Mouse (Mus musculus): ENCODE results near the gene Ppil3. TPM values are rescaled to one million over a fixed set of nuclear protein-coding genes. Genes with fewer than 3 reads are reported as not detected.

Gene Ppil3
- polyA plus RNA-seq (2014; fragmentation: Illumina TruSeq; extraction: RNeasy Lipid Tissue Mini Kit (QIAGEN cat#74804); ENCODE audit: insufficient read depth, low read depth, low replicate concordance): 32.7 TPM

DNA sequence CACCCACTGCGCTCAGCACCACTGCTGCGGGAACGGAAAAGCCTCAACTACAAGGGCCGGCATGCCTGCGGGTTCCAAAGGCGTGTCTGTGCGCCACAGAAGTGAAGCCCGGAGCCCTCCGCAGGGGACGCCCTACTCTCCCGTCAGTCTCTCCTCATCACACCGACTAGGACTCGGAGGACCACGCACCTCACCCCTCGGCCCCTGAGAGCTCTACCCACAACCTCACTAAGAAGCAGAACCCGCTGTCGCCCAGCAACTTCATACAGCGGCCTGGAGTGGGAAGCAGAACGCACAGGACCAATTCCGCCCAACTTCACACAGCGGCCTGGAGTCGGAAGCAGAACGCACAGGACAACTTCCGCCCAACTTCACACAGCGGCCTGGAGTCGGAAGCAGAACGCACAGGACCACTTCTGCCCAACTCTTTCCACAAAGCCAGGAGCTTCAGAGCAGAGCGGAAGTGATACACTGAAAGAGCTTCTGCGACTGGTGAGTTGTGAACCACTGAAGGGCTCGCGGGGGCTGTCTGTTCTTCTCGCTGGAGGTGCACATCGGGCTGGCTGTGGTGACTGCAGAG is at the start of gene Ppil3, which contains the start of gene Nif3l1:
TSS of gene Ppil3 (minus strand) at position 344 of the 580 bp plus-strand sequence.
TSS of gene Nif3l1 (plus strand) at position 9 of the 580 bp plus-strand sequence.

DNA sequence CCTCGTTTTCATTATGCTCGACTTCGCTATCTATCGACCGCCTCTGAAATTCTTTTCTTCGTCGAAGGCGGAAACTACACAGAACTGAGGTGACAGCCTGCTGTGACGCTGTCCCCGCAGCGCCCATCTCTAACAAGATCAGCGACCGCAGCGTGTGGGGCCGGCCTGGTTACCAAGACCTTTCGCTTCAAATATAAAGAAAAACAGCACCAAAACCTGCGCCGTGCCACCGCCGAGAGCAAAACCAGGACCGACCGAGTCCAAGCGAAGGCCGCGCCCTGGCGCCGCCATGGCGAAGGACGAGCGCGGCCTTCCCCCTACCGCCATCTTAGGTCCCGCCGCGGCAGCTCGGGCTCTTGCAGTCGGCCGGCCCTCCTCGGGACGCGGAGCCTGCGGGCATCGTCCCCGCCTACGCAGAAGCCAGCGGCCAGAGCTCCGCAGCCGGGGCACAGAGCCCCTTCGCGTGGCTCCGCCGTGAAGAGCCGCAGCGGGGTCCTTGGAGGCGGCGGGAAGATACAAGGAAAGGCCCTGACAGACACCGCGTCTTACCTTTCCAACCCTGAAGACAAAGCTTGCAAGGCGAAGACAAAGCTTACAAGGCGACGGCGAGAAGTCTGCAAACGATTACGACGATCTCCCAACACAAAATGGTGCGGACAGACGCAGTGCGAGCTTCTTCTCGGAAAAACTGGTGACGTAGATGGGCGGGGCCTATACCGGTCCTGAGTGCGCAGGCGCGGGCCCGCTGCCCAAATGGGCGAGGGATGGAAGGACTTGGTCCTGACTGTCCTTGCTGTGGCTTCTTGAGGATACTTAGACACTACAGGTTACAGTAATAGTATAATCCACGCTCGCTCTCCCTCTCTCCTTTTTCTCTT is 21.7 kb downstream of the Ppil3 start, which contains the start of gene Clk1:
TSS of gene Clk1 (minus strand) at position 696 of the 878 bp plus-strand sequence.

DNA sequence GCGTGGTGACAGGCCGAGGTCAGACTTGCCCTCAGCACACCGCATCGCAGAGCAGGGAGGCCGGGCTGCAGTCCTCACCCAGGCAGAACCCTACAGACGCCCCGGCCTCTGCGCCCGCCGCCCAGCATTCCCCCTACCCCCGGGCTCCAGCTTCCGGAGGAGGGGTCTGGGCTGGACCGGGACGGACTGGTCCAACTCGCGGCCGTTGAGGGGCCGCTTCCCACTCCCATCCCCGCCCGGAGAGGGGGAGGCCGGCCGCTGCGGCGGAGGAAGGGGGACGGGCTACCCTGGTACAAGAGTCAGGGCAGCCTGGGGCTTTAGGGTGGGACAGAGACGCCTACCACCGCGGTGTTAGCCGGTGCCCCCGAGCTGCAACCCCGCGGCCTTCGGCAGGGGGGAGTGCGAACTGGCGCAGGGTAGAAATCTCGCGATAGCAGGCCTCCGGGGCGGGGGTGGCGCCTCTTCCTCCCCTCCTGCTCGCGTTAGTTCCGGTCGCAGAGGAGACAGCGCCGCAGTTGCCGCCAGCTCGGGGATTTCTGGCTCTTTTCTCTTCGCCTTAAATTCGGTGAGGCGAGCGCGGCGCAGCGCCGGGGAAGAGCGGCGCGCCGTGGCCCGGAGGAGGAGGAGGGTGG is 52.5 kb downstream of the Ppil3 start, which contains the start of gene Bzw1:
TSS of gene Bzw1 (plus strand) at position 247 of the 632 bp plus-strand sequence.

Other genes starting within 250 kb of the Ppil3 start
- gene Aox4, start 235.1 kb downstream of the Ppil3 start, polyA plus RNA-seq (2014; fragmentation: Illumina TruSeq; extraction: RNeasy Lipid Tissue Mini Kit (QIAGEN cat#74804); ENCODE audit: insufficient read depth, low read depth, low replicate concordance): 0.04 TPM
- not detected for gene Aox2, start 167.2 kb downstream of the Ppil3 start, polyA plus RNA-seq (2014; fragmentation: Illumina TruSeq; extraction: RNeasy Lipid Tissue Mini Kit (QIAGEN cat#74804); ENCODE audit: insufficient read depth, low read depth, low replicate concordance)
- gene Bzw1, start 52.6 kb downstream of the Ppil3 start, polyA plus RNA-seq (2014; fragmentation: Illumina TruSeq; extraction: RNeasy Lipid Tissue Mini Kit (QIAGEN cat#74804); ENCODE audit: insufficient read depth, low read depth, low replicate concordance): 61.7 TPM
- 158 TPM for gene Clk1, start 21.4 kb downstream of the Ppil3 start, polyA plus RNA-seq (2014; fragmentation: Illumina TruSeq; extraction: RNeasy Lipid Tissue Mini Kit (QIAGEN cat#74804); ENCODE audit: insufficient read depth, low read depth, low replicate concordance)
- gene Nif3l1, start 335 bp downstream of the Ppil3 start, polyA plus RNA-seq (2014; fragmentation: Illumina TruSeq; extraction: RNeasy Lipid Tissue Mini Kit (QIAGEN cat#74804); ENCODE audit: insufficient read depth, low read depth, low replicate concordance): 10.8 TPM
- 7.2 TPM for gene Orc2, start 59.6 kb upstream of the Ppil3 start, polyA plus RNA-seq (2014; fragmentation: Illumina TruSeq; extraction: RNeasy Lipid Tissue Mini Kit (QIAGEN cat#74804); ENCODE audit: insufficient read depth, low read depth, low replicate concordance)
- gene Fam126b, start 140.8 kb upstream of the Ppil3 start, polyA plus RNA-seq (2014; fragmentation: Illumina TruSeq; extraction: RNeasy Lipid Tissue Mini Kit (QIAGEN cat#74804); ENCODE audit: insufficient read depth, low read depth, low replicate concordance): 5.3 TPM
- 171 TPM for gene Ndufb3, start 140.9 kb upstream of the Ppil3 start, polyA plus RNA-seq (2014; fragmentation: Illumina TruSeq; extraction: RNeasy Lipid Tissue Mini Kit (QIAGEN cat#74804); ENCODE audit: insufficient read depth, low read depth, low replicate concordance)